Mouse (Mus musculus) urinary bladder, postnatal 0 days (tissue): Measurements from ENCODE around the gene Serpinb3b. TPM values are rescaled to one million over a fixed set of nuclear protein-coding genes. Genes with fewer than 3 reads are reported as not detected.

ENCODE experiments used
- polyA plus RNA-seq: library from polyadenylated mRNA; unstranded; fragments of >200 nt; fragmentation: Nextera tagmentation; extraction: Ambion mirVana; gene quantifications from 2 replicates; pipeline ENCODE4 v1.2.1, GENCODE M21; 2015

The Serpinb3b gene
- polyA plus RNA-seq: not detected in 2 replicates

DNA sequence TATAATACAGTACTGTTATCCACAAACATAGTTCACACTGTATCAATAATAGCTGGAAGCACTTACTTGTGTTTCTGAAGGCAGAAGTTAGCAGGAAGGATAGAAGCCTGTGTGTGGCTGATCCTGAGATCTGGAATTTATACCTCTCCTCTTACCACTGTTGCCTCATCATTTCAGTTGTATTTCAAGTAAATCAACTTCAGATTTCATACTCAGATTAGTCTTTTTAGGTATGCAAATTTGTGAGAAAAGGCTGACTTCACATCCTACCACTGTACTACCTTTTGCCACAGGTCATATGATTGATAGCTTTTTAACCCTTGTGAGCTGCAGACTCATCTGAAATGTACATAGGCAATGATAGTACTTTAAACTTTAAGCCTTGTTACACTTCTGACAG is at the start of gene Serpinb3b, which contains the start of gene Serpinb3c:
Gene Serpinb3b (minus strand): TSS at position 101 of the 400 bp plus-strand sequence.
Gene Serpinb3c (minus strand): TSS at position 111 of the 400 bp plus-strand sequence.

Other genes starting within 250 kb of the Serpinb3b start
- not detected in 2 replicates for gene Serpinb3a, start 226.1 kb downstream of the Serpinb3b start, polyA plus RNA-seq
- gene Serpinb3d, start 194.9 kb downstream of the Serpinb3b start, polyA plus RNA-seq: not detected in 2 replicates
- gene Serpinb3c, start within 50 bp of the Serpinb3b start, polyA plus RNA-seq: not detected in 2 replicates
- 0.06 TPM in 1 of 2 replicates, not detected in the other for gene Serpinb11, start 82.8 kb upstream of the Serpinb3b start, polyA plus RNA-seq
- gene Serpinb7, start 121.3 kb upstream of the Serpinb3b start, polyA plus RNA-seq: not detected in 2 replicates
- gene Serpinb2, start 233.1 kb upstream of the Serpinb3b start, polyA plus RNA-seq: 2.5 and 16.1 TPM in 2 replicates